Mouse (Mus musculus) liver, embryonic 14.5 days (tissue): ENCODE data around the gene Ptgfrn.

Experiments
- CTCF ChIP-seq: IDR thresholded peaks from 2 replicates; pipeline ENCODE4 v1.5.1; 2016; ENCODE audit warnings: antibody characterized with exemption, low read depth, control low read depth
- EP300 ChIP-seq: IDR thresholded peaks from 2 replicates; pipeline ENCODE4 v1.6.1; 2016; ENCODE audit warnings: antibody characterized with exemption, low read depth

DNA sequence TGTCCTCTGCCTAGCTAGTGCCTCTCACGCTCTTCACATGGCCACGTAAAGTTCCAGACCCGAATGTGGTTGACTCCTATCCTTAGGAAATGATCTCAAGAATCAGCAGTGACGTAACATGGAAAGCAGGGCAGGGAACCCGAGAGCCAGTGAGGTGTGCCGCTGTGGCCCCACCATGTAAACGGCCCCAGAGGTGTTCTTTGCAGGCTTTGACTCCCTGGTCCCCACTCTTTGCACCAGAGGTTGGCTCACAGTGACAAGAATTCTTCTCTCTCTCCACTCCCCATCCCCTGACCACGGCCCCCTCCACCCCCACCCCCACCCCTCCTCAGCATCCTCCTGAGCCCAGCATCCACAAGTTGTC lies 7.3 kb upstream of the Ptgfrn start:
- TF ChIP-seq EP300 (no peak), CTCF (no peak)
